Mouse (Mus musculus) natural killer cell, adult 2 months (primary cell): Measurements from ENCODE around the gene Rpusd1.
"Not testable (repeated sequence)": the region's sequence is repeated elsewhere in the genome, so short reads cannot be mapped to it uniquely, and the experiment has no call there.

Source experiments
- DNase-seq, 2 experiments: peaks; one replicate each; pipeline ENCODE4 v3.0.0; 2022; ENCODE audit warnings: low spot score in 2 of 2

Rpusd1 gene

GRCm38 (mm10) chr17:25738861-25739260 is 11.4 kb downstream of the Rpusd1 start:
- no peak for DNase-seq

GRCm38 (mm10) chr17:25741471-25741870 is 14.0 kb downstream of the Rpusd1 start:
- not testable (repeated sequence) for DNase-seq

GRCm38 (mm10) chr17:25743831-25744230 is 16.4 kb downstream of the Rpusd1 start:
- DNase-seq: no peak

GRCm38 (mm10) chr17:25744311-25744710 is 16.8 kb downstream of the Rpusd1 start:
- no peak for DNase-seq

DNA sequence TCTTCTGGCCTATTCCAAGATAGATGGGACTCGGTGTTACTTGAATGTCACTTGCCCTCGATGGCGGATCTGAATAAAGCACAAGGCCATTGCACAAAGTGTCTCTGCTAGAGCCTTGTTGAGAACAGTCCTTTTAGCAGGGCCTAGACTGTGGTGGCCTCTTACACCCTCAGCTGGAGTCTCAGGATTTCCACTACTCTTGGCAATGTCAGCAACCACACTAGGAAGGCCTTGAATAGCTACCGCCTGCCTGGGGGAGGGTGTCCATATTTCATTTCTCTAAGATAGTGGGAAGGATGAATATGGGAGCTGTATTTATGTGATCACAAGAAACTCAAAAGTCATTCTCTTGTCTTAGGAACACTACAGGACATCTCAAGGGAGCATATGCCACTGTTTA is 20.8 kb downstream of the Rpusd1 start:
- DNase-seq: no peak

DNA sequence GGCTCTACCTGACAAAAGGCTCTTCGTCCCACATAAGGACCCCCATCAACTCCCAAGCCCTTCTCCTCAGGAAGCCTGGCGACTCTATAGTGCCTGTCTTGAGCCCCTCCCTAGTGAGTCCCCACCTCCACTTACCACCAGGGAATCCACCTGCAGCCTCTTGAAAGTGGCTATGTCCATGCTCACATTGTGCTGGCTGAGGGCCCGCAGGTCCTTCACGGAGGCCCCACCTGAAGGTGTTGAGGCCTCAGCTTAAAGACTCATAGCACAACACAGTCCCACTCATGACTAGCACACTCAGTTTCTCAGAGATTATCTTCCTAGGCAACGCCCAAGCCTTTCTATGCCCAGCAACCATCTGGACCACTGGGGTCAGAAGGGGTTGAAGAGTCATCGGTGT is 21.8 kb downstream of the Rpusd1 start:
- DNase-seq: no peak

- no peak for DNase-seq
Measured at GRCm38 (mm10) chr17:25751446-25751845, 24.0 kb downstream of the Rpusd1 start.

DNA sequence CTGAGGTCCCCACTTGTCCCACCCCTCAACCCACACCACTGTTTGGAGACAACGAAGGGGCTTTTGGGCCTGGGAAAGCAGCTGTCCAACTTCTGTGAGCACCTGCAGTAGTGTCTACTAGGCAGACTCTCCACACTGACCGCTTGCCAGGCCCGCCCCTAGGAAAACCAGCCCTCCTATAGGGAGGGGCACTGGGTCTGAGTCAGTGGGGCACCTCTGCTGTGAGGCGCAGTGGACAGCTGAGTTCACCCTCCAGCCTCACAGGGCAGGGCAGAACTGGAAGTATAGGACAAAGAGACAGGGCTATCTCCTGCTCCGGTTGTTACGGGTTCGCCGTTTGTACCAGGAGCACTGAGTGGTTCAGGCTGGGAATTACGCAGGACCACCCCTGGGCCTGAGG is 26.8 kb downstream of the Rpusd1 start, which contains the start of gene Msln:
Msln (minus strand) TSS at position 138 of the 400 bp plus-strand sequence.
- no peak for DNase-seq

GRCm38 (mm10) chr17:25755086-25755485 is 27.6 kb downstream of the Rpusd1 start:
- DNase-seq: no peak

- DNase-seq: no peak
Measured at GRCm38 (mm10) chr17:25755627-25756377, 28.3 kb downstream of the Rpusd1 start.

- DNase-seq: no peak
Measured at GRCm38 (mm10) chr17:25756378-25757242, 29.1 kb downstream of the Rpusd1 start.

- DNase-seq: no peak
Measured at GRCm38 (mm10) chr17:25757691-25758090, 30.2 kb downstream of the Rpusd1 start.

DNA sequence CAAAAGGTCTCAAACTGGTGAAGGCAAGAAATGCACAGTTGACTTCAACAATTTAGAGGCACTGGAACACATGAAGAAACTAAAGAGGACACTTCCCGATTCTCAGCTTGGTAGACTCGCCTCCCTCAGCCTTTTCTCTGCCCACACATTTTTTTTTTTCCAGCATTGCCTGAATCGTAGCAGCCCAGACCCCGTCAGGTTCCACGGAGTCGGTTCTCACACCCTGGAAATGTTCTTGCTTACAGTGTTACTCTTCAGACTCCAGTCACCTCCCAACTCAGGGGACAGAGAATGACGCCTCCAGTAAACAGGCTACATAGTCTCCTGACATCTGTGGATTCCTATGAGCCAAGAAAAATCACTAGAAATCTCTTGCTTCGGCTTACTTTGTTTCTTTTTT is 32.7 kb downstream of the Rpusd1 start:
- no peak for DNase-seq

DNA sequence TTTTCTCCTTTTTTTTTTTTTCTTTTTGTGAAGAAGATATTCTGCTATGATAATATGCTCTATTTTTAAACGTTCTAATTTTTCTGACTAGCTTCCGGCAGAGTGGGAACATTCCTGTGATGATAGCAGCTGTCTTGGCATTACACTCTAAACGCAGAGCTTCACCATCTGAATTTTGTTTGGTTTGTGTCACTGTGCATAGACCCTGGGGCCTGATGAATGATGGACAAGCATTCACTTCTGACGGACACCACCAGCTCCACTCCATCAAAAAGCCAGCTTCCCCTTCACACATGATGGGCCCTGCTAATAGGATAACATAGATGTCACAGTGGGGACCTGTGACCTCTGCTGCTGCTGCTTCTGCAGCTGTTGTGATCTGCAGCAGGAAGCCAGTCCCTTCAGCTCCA is 34.1 kb downstream of the Rpusd1 start:
- no peak for DNase-seq

DNA sequence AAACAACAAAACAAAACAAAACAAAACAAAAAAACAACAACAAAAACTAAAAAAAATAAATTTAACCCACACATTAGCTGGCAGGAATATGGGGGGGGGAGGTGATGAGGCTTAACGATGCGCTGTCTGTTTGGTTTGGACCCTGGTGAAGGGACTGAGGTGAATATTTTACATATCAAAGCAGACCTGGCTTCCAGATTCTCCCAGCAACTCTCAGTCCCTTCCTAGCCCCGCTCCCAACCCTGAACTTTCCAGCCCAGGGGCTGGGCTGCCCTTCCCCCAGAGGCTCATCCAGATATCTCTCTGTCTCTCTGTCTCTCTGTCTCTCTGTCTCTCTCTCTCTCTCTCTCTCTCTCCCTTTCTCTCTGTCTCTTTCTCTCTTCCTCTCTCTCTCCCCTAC is 35.1 kb downstream of the Rpusd1 start:
- no peak for DNase-seq

DNA sequence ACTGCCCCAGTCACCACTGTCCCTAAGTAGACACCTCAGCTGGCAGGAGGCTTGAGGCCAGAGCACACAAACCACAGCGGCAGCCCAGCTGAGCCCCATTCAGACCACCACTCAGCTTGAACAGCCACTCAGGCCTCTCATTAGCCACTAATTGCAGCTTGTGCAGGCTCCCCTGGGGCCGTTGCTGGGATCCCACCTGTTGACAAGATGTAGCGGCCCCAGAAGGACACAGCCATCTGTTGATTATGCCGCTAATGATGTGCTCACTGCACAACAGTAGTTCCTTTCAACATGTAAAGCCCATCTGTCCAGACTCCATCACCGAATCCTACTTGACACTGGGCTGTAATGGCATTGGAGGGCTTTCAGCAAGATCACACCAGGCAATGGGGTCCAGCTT is 38.4 kb downstream of the Rpusd1 start:
- DNase-seq: no peak

DNA sequence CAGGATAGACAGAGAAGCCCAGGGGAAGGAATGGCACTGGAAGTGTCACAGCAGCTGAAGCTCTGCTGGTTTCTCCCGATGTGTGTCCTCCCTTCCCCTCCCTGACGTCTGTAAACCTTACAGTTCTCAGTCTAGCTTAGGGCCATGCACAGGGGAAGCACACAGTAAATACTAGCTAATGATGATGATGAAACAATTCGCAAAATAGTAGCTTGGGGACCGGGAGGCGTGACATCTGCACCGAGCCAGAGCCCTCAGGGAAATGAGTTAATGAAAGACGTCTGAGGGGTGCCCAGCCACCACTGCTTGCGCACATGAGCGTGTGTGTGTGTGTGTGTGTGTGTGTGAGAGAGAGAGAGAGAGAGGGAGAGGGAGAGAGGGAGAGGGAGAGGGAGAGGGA is 41.9 kb downstream of the Rpusd1 start:
- DNase-seq: no peak

- DNase-seq: peak; percentile 96 to 97
Measured at GRCm38 (mm10) chr17:25773549-25774120, 46.2 kb downstream of the Rpusd1 start, which contains the start of gene Narfl. Narfl (plus strand) TSS chr17:25773776.

GRCm38 (mm10) chr17:25775318-25776062 is 48.0 kb downstream of the Rpusd1 start:
- DNase-seq: no peak

GRCm38 (mm10) chr17:25777948-25778347 is 50.5 kb downstream of the Rpusd1 start:
- no peak for DNase-seq
